Mouse (Mus musculus) midbrain, embryonic 11.5 days (tissue): Measurements from ENCODE around the gene Slc6a9. TPM values are rescaled to one million over a fixed set of nuclear protein-coding genes. Genes with fewer than 3 reads are reported as not detected.

Experiments used
- ATAC-seq: fragments of 200-750 bp; cut with Nextera tagmentation; 2 replicates; pipeline ENCODE4 v1.8.0; 2017; ENCODE audit warnings: moderate TSS enrichment, moderate library complexity; ENCODE audit not compliant: low FRiP score
- DNase-seq: peaks from one replicate; pipeline ENCODE4 v3.0.0; 2015; ENCODE audit warnings: low spot score; ENCODE audit errors: missing footprints
- H3K27ac ChIP-seq: fragments of 300-500 bp; sonication (generic); 2 replicates; pipeline ENCODE4 v1.5.1; 2014; ENCODE audit warnings: low read depth, low read length
- H3K27me3 ChIP-seq: fragments of 300-500 bp; sonication (generic); 2 replicates; pipeline ENCODE4 v1.6.1; 2014; ENCODE audit warnings: mild to moderate bottlenecking, low read length, moderate library complexity, mixed read lengths; ENCODE audit not compliant: control insufficient read depth, insufficient read depth
- H3K36me3 ChIP-seq: fragments of 300-500 bp; sonication (generic); 2 replicates; pipeline ENCODE4 v1.6.1; 2014; ENCODE audit warnings: mild to moderate bottlenecking, low read length, moderate library complexity, mixed read lengths; ENCODE audit not compliant: control insufficient read depth, insufficient read depth
- H3K4me1 ChIP-seq: fragments of 300-500 bp; sonication (generic); 2 replicates; pipeline ENCODE4 v1.6.1; 2014; ENCODE audit warnings: low read length; ENCODE audit not compliant: control insufficient read depth, insufficient read depth
- H3K4me2 ChIP-seq: fragments of 300-500 bp; sonication (generic); 2 replicates; pipeline ENCODE4 v1.6.1; 2014; ENCODE audit warnings: mild to moderate bottlenecking, moderate library complexity
- H3K4me3 ChIP-seq: fragments of 300-500 bp; sonication (generic); 2 replicates; pipeline ENCODE4 v1.5.1; 2014; ENCODE audit warnings: low read depth, low read length
- H3K9ac ChIP-seq: fragments of 300-500 bp; sonication (generic); 2 replicates; pipeline ENCODE4 v1.6.1; 2014; ENCODE audit warnings: low read length
- H3K9me3 ChIP-seq: fragments of 300-500 bp; sonication (generic); 2 replicates; pipeline ENCODE4 v1.6.1; 2016; ENCODE audit warnings: low read length; ENCODE audit not compliant: control insufficient read depth
- WGBS: fragments of 180-500 bp; shearing (Covaris S2); extraction: QIAGEN DNeasy Blood & Tissue Kit; methylation state at CpG from one replicate; pipeline ENCODE4 v1.1.7; 2014; 5-methylcytosine and 5-hydroxymethylcytosine counted together
- polyA plus RNA-seq: library from polyadenylated mRNA; unstranded; fragments of >200 nt; fragmentation: Nextera tagmentation; extraction: Ambion mirVana; gene quantifications from 2 replicates; pipeline ENCODE4 v1.2.1, GENCODE M21; 2014

The Slc6a9 gene
- 4.6 and 6.3 TPM in 2 replicates for polyA plus RNA-seq

DNA sequence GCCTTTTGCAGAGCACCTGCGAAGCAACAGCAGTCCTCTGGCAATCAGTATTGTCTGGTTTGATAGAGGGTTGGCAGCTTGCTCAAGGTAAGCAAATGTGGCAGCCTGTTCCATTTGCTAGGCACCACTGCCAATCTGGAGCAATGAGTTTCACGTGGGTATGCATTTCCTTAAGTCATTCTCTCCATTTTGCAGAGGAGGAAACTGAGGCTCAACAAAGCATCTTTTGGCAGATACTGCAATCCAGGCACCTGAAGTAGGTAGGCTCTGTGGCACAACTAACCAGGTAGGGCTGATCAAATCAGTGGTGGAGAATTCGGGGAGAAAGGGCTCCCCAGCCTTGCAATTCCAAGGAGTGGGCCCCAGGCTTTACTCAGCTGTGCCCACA is at the start of gene Slc6a9:
Slc6a9 (plus strand) TSS at position 50 of the 388 bp plus-strand sequence.
- H3K4me2 ChIP-seq = peak within 1 kb of the TSS; percentile 97
- H3K4me1 ChIP-seq = peaks cover 9% of the 10 kb centered on the region
- H3K4me3 ChIP-seq = peak within 1 kb of the TSS; percentile 68
- WGBS = 23% methylated on average over 3 of the region's 3 CpGs
- H3K36me3 ChIP-seq = no peaks in the 10 kb centered on the region
- DNase-seq = peak; percentile 91
- ATAC-seq = no peak
- no peaks in the 10 kb centered on the region for H3K27me3 ChIP-seq
- peak within 1 kb of the TSS; percentile 40; the same call in 1 of the 2 replicates for H3K27ac ChIP-seq
- peak within 1 kb of the TSS; percentile 58 for H3K9ac ChIP-seq
- H3K9me3 ChIP-seq = no peaks in the 10 kb centered on the region

DNA sequence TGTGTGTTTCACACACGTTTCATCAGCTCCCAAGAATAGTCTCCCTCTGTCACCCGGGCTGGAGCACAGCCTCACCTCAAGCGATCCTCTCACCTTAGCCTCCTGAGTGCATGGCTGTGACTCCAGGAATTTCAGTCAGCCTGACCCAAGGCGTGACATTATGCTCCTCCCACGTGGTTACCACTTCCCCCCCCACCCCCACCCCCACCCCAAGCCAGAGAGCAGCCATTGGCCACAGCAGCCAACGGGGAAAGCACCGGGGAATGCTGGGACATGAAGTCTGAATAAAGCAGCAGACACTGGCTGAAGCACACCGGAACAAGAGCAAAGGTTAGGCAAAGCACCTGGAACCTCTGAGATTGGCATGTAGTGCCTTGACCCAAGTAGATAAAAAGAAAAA is 47.3 kb upstream of the Slc6a9 start:
- H3K9me3 ChIP-seq = no peaks in the 10 kb centered on the region
- no peaks in the 10 kb centered on the region for H3K36me3 ChIP-seq
- H3K9ac ChIP-seq = no peak overlapping the region
- no peaks in the 10 kb centered on the region for H3K4me1 ChIP-seq
- no peak overlapping the region for H3K4me2 ChIP-seq
- DNase-seq (no peak), ATAC-seq (peak; percentile 46; the same call in 1 of the 2 replicates)
- no peak overlapping the region for H3K27ac ChIP-seq
- H3K27me3 ChIP-seq = no peaks in the 10 kb centered on the region
- WGBS = 34% methylated on average over 8 of the region's 8 CpGs
- no peak overlapping the region for H3K4me3 ChIP-seq

DNA sequence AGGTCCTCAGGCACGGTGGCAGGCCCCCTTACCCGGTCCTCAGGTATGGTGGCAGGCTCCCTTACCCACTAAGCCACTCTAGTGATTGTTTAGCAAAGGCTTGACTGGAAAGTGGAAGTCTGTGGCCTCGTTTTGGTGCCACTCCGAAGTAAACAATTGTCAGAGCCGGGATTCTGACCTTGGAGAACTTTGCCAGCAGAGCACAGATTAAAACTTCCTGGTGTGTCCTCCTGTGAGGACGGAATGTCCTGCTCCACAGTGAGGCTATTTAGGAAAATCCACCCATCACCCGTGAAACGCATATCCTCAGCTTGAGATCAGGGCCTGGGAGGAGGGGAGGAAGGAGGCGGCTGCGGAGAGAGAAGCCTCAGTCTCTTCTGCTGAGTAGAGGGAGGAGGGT is 46.0 kb upstream of the Slc6a9 start:
- Histone ChIP-seq H3K27ac (no peak overlapping the region), H3K4me1 (no peaks in the 10 kb centered on the region), H3K4me2 (no peak overlapping the region), H3K27me3 (no peaks in the 10 kb centered on the region), H3K9ac (no peak overlapping the region), H3K4me3 (no peak overlapping the region), H3K9me3 (no peaks in the 10 kb centered on the region), H3K36me3 (no peaks in the 10 kb centered on the region)
- no peak for DNase-seq
- ATAC-seq = no peak
- 63% methylated on average over 10 of the region's 10 CpGs for WGBS

GRCm38 (mm10) chr4:117799904-117800303 is 34.4 kb upstream of the Slc6a9 start:
- no peak for ATAC-seq
- no peaks in the 10 kb centered on the region for H3K9me3 ChIP-seq
- H3K4me3 ChIP-seq = no peak overlapping the region
- DNase-seq = no peak
- H3K9ac ChIP-seq = no peak overlapping the region
- H3K27ac ChIP-seq = no peak overlapping the region
- no peaks in the 10 kb centered on the region for H3K4me1 ChIP-seq
- H3K4me2 ChIP-seq = no peak overlapping the region
- 83% methylated on average over 6 of the region's 6 CpGs for whole genome bisulfite sequencing
- H3K36me3 ChIP-seq = no peaks in the 10 kb centered on the region
- H3K27me3 ChIP-seq = no peaks in the 10 kb centered on the region

DNA sequence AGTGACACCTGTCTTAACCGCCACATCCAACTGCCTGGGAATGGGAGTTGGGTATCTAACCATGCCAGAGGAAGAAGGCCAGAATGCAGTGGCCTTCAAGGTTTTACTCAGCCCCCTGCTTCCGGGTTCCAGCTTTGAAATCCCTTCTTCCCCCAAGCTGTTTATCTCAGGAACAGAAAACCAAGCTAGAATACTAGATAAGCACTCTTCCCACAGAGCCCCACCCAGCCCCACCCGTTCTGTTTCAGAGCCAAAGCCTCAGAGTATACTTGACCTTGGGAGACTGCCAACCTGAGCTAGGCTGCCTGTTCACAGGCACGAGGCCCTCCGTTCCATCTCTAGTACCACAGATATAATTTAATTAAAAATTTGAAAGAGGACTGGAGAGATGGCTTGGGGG is 27.3 kb upstream of the Slc6a9 start:
- no peak for DNase-seq
- Histone ChIP-seq H3K4me2 (no peak overlapping the region), H3K27me3 (no peaks in the 10 kb centered on the region), H3K4me3 (no peak overlapping the region), H3K9ac (no peak overlapping the region), H3K4me1 (no peaks in the 10 kb centered on the region), H3K27ac (no peak overlapping the region), H3K36me3 (no peaks in the 10 kb centered on the region), H3K9me3 (no peaks in the 10 kb centered on the region)
- WGBS = 86% methylated on average over 5 of the region's 5 CpGs
- ATAC-seq = no peak

- Histone ChIP-seq H3K36me3 (no peaks in the 10 kb centered on the region), H3K4me3 (no peak overlapping the region), H3K4me1 (0 out of 2 replicates have a peak, but pooled peaks cover 3% of the 10 kb centered on the region), H3K9ac (no peak overlapping the region), H3K9me3 (no peaks in the 10 kb centered on the region), H3K27ac (no peak overlapping the region), H3K4me2 (no peak overlapping the region), H3K27me3 (no peaks in the 10 kb centered on the region)
- WGBS = 67% methylated on average over 2 of the region's 2 CpGs
- DNase-seq (no peak), ATAC-seq (no peak)
Observed at GRCm38 (mm10) chr4:117810933-117811332, 23.4 kb upstream of the Slc6a9 start.

- H3K27me3 ChIP-seq = no peaks in the 10 kb centered on the region
- H3K36me3 ChIP-seq = no peaks in the 10 kb centered on the region
- ATAC-seq = no peak
- no peak overlapping the region for H3K4me2 ChIP-seq
- no peak overlapping the region for H3K4me3 ChIP-seq
- no peaks in the 10 kb centered on the region for H3K9me3 ChIP-seq
- 71% methylated on average over 9 of the region's 9 CpGs for WGBS
- H3K27ac ChIP-seq = no peak overlapping the region
- DNase-seq = peak; percentile 68
- H3K4me1 ChIP-seq = 0 out of 2 replicates have a peak, but pooled peaks cover 3% of the 10 kb centered on the region
- no peak overlapping the region for H3K9ac ChIP-seq
Observed at GRCm38 (mm10) chr4:117813591-117814192, 20.6 kb upstream of the Slc6a9 start.

DNA sequence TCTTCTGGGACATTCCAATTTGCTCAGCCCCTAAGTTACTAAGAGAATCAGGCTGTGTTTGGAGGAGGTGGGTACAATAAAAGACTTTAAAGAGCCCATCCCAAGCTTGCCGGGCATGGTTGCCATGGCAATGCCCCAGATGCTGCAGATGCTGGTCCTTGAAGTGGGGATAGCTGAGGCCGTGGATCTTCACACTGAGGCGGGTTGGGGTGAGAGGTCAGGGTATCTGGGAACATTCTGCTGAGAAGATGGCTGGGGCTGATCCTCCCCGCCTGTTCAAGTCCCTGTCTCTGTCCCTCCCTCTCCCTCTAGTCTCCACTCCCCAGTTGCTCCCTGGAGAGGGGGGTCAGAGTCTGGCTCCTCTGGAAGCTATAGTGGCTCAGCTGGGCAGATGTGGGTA is 20.0 kb upstream of the Slc6a9 start:
- no peak overlapping the region for H3K4me3 ChIP-seq
- ATAC-seq (no peak), DNase-seq (no peak)
- H3K9ac ChIP-seq = no peak overlapping the region
- no peaks in the 10 kb centered on the region for H3K36me3 ChIP-seq
- H3K9me3 ChIP-seq = no peaks in the 10 kb centered on the region
- H3K4me2 ChIP-seq = no peak overlapping the region
- WGBS = 27% methylated on average over 4 of the region's 4 CpGs
- H3K27me3 ChIP-seq = no peaks in the 10 kb centered on the region
- no peak overlapping the region for H3K27ac ChIP-seq
- 0 out of 2 replicates have a peak, but pooled peaks cover 3% of the 10 kb centered on the region for H3K4me1 ChIP-seq

DNA sequence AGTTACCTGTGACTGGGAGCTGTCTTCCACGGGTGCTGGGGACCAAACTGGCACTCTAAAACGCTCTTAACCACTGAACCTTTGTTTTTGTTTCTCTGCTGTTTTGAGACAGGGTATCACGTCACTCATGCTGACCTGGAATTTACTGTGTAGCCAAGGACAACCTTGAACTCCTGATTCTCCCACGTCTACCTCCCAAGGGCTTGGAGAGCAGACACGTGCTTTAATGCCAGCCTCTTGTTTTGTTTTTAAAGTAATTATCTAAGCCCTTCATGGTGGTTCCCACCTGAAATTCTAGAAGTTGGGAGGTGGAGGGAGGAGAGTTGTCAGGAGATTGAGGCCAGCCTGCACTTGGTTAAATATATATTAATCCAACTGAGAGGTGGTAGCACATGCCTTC is 17.5 kb upstream of the Slc6a9 start:
- H3K4me3 ChIP-seq = no peak overlapping the region
- 81% methylated on average over 5 of the region's 5 CpGs for WGBS
- DNase-seq (no peak), ATAC-seq (no peak)
- H3K9ac ChIP-seq = no peak overlapping the region
- H3K27ac ChIP-seq = no peak overlapping the region
- no peaks in the 10 kb centered on the region for H3K9me3 ChIP-seq
- no peaks in the 10 kb centered on the region for H3K27me3 ChIP-seq
- 0 out of 2 replicates have a peak, but pooled peaks cover 3% of the 10 kb centered on the region for H3K4me1 ChIP-seq
- no peaks in the 10 kb centered on the region for H3K36me3 ChIP-seq
- no peak overlapping the region for H3K4me2 ChIP-seq
